Mouse (Mus musculus) forebrain, embryonic 15.5 days (tissue): ENCODE results near the gene Thsd7a. TPM values are rescaled to one million over a fixed set of nuclear protein-coding genes. Genes with fewer than 3 reads are reported as not detected.
A peak's percentile ranks its signal among the peaks of the same experiment; 100 is the strongest.

ENCODE experiments used
- ATAC-seq: fragments of 200-750 bp; cut with Nextera tagmentation; replicated peaks from 2 replicates; pipeline ENCODE4 v1.8.0; 2017; ENCODE audit warnings: mild to moderate bottlenecking, moderate TSS enrichment, moderate library complexity
- H3K27ac ChIP-seq: fragments of 300-500 bp; sonication (generic); replicated peaks from 2 replicates; pipeline ENCODE4 v1.5.1; 2015; ENCODE audit warnings: mild to moderate bottlenecking, inconsistent platforms
- H3K27me3 ChIP-seq: fragments of 300-500 bp; sonication (generic); 2 replicates; pipeline ENCODE4 v1.6.1; 2015; ENCODE audit warnings: inconsistent platforms
- H3K36me3 ChIP-seq: fragments of 300-500 bp; sonication (generic); 2 replicates; pipeline ENCODE4 v1.6.1; 2015; ENCODE audit warnings: mild to moderate bottlenecking, inconsistent platforms
- H3K4me1 ChIP-seq: fragments of 300-500 bp; sonication (generic); 2 replicates; pipeline ENCODE4 v1.6.1; 2015; ENCODE audit warnings: inconsistent platforms
- H3K4me2 ChIP-seq: fragments of 300-500 bp; sonication (generic); replicated peaks from 2 replicates; pipeline ENCODE4 v1.6.1; 2015; ENCODE audit warnings: mild to moderate bottlenecking, inconsistent platforms
- H3K4me3 ChIP-seq: fragments of 300-500 bp; sonication (generic); 2 replicates; pipeline ENCODE4 v1.5.1; 2015; ENCODE audit warnings: mild to moderate bottlenecking, inconsistent platforms
- H3K9ac ChIP-seq: fragments of 300-500 bp; sonication (generic); replicated peaks from 2 replicates; pipeline ENCODE4 v1.6.1; 2015; ENCODE audit warnings: mild to moderate bottlenecking, inconsistent platforms
- H3K9me3 ChIP-seq: fragments of 300-500 bp; sonication (generic); 2 replicates; pipeline ENCODE4 v1.6.1; 2016; ENCODE audit warnings: inconsistent platforms
- WGBS: fragments of 180-500 bp; shearing (Covaris S2); methylation state at CpG from one replicate; pipeline ENCODE4 v1.1.7; 2015; ENCODE audit warnings: mixed read lengths; 5-methylcytosine and 5-hydroxymethylcytosine counted together
- polyA plus RNA-seq: library from polyadenylated mRNA; unstranded; fragments of >200 nt; fragmentation: Nextera tagmentation; extraction: Ambion mirVana; gene quantifications from 2 replicates; pipeline ENCODE4 v1.2.1, GENCODE M21; 2015

Gene Thsd7a
- polyA plus RNA-seq, result 13.4 and 13.8 TPM in 2 replicates

DNA sequence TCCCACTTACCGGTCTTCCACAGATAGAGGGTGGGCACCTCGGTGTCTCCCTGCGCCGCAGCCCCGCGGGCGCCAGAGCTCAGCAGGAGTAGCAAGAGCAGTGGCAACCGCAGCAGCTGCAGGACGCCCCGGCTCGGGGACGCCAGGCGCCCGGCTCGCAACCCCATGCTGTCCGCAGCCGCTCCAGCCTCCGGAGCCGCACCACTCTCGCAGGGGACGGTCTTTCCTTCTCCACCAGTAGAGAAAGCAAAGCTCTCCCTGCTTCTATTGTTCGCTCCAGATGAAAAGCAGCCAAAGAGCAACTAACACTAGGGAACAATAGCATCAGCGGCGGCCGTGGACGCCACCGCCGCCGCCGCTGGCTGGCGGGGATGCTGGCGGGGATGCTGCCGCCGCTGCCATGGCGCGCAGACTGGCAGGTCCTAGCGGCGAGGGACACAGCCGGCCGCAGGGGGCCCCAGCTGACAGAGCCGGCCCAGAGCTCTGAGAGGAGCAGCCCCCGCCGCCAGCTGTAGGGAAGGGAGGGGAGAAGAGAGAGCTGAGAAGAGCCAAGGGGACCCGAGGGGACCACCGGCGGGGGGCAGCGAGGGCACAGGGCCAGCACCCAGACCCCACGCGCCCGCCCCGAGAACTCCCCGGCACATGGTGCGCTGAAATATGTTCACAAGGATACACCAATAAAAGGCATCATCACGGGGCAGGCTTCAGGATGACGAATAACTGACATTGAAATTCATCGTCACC is at the start of gene Thsd7a:
Gene Thsd7a, minus strand, starts transcription at position 624 of the 744 bp plus-strand sequence.
- peak within 1 kb of the TSS; percentile 91 for H3K27ac ChIP-seq
- H3K9me3 ChIP-seq, result no peaks in the 10 kb centered on the region
- H3K4me1 ChIP-seq, result peaks cover 14% of the 10 kb centered on the region
- peak; percentile 91 for ATAC-seq
- peaks cover 6% of the 10 kb centered on the region; the same call in 1 of the 2 replicates for H3K27me3 ChIP-seq
- under 1% methylated on average over 56 of the region's 56 CpGs for WGBS
- H3K36me3 ChIP-seq, result no peaks in the 10 kb centered on the region
- H3K4me2 ChIP-seq, result peak within 1 kb of the TSS; percentile 97
- H3K9ac ChIP-seq, result peak within 1 kb of the TSS; percentile 78
- peak within 1 kb of the TSS; percentile 70 for H3K4me3 ChIP-seq

DNA sequence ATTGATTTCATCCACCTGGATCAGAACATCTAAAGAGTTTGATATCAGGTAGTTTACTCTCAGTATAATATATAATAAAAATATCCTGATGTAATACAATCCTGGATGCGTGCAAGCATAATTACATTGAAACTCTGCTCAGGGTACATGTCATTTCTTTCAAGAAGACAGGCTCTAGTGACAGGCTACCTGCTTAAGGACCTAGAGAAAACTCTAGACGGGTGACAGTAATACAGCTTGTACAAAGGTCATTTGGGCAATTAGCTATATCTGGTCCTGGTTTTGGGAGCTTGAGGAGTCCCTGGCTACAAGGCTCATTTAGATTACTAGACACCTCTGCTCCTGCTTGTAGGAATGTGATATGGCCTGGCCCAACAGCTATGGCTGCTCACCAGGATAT is 37.9 kb upstream of the Thsd7a start:
- WGBS, result 84% methylated on average over 2 of the region's 2 CpGs
- no peak overlapping the region for H3K27ac ChIP-seq
- no peaks in the 10 kb centered on the region for H3K36me3 ChIP-seq
- no peak overlapping the region for H3K4me2 ChIP-seq
- H3K9ac ChIP-seq, result no peak overlapping the region
- no peaks in the 10 kb centered on the region for H3K4me1 ChIP-seq
- no peak overlapping the region for H3K4me3 ChIP-seq
- H3K9me3 ChIP-seq, result no peaks in the 10 kb centered on the region
- ATAC-seq, result no peak
- no peaks in the 10 kb centered on the region for H3K27me3 ChIP-seq

DNA sequence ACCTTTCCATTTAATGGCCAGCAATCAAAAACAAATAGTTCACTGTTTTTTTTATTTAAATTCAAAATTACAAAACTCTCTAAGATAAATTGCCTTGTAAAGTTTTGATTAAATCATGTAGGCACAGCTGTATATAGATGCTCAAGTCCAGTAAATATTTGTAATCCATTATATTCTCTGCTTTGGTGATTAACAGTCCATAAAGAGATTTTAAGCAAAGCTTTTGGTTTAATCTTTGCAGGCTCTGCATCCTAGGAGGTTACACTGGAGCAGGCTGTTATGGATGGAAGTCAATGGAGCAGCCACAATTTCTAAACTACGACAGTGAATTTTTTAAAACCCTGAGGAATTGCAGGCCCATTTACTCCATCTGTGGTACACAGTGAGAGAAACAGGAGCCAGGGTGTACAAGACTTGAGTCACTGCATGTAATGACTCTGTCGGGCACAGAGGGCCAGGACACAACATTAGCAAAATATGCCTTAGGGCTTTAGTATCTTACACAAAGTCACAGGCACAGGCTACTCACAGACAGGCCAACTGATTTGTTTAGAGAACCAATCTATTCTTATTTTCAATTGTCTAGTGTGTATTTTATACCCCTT is 37.3 kb upstream of the Thsd7a start:
- Histone ChIP-seq H3K4me3 (no peak overlapping the region), H3K4me1 (no peaks in the 10 kb centered on the region), H3K27ac (no peak overlapping the region), H3K27me3 (no peaks in the 10 kb centered on the region), H3K4me2 (no peak overlapping the region), H3K9ac (no peak overlapping the region), H3K9me3 (no peaks in the 10 kb centered on the region), H3K36me3 (no peaks in the 10 kb centered on the region)
- no peak for ATAC-seq
- 72% methylated on average over 2 of the region's 2 CpGs for WGBS

DNA sequence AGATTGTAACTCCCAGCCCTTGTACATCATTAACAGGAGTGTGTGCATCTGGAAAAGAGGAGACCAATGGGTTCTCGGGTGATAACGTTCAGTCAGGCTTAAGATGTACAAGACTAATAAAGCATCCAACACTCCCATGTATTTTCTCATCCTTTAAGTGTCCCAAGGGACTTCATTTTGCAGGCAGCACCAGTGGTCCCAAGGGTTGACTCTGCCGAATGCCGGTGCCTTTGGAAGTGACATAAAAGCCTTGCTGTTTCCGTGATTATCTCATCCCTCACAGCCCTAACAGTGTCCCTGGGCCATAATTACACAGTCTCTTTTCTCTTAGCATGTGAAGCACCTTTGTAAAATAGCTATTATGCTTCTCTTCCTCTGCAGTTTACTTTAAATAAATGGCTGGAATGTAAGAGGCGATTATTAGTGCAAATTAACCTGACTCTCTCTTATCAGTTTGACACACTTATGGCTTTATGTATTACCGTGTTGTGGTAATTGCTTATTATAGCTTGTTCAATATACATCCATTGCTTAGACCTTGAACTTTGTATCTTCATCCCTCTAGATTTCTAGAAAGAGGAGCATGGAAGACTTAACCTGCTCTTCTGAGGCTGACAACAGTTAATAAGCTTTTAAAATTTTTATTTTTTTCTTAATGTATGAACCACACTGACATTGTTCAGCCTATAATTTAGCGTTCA is 35.9 kb upstream of the Thsd7a start:
- WGBS, result 70% methylated on average over 8 of the region's 8 CpGs
- H3K9me3 ChIP-seq, result no peaks in the 10 kb centered on the region
- H3K9ac ChIP-seq, result no peak overlapping the region
- H3K27ac ChIP-seq, result no peak overlapping the region
- H3K36me3 ChIP-seq, result no peaks in the 10 kb centered on the region
- H3K4me1 ChIP-seq, result no peaks in the 10 kb centered on the region
- no peak overlapping the region for H3K4me3 ChIP-seq
- peak; percentile 53; the same call in 1 of the 2 replicates for ATAC-seq
- H3K27me3 ChIP-seq, result no peaks in the 10 kb centered on the region
- no peak overlapping the region for H3K4me2 ChIP-seq

DNA sequence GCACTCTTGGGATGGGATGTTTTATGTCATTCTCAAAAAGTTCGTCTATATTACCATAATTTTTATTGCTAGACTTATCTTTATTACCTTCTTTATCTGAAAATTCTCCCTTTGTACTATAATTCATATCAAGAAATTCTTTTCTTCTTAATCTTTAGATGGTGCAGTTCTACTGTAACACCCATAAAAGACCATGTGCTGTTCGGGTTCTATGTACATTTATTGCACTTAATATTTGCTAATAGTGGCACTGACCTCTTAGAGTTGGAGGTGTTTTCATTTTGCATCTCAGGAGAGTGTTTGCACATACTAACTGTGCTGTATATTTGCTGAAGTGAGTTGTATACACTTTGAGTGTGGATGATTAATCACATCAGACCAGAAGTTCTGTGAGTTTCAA is 23.6 kb upstream of the Thsd7a start:
- Histone ChIP-seq H3K4me2 (no peak overlapping the region), H3K9ac (no peak overlapping the region), H3K4me3 (no peak overlapping the region), H3K4me1 (no peaks in the 10 kb centered on the region), H3K9me3 (no peaks in the 10 kb centered on the region), H3K27me3 (no peaks in the 10 kb centered on the region), H3K27ac (no peak overlapping the region), H3K36me3 (no peaks in the 10 kb centered on the region)
- 89% methylated on average over 2 of the region's 2 CpGs for WGBS
- ATAC-seq, result no peak

DNA sequence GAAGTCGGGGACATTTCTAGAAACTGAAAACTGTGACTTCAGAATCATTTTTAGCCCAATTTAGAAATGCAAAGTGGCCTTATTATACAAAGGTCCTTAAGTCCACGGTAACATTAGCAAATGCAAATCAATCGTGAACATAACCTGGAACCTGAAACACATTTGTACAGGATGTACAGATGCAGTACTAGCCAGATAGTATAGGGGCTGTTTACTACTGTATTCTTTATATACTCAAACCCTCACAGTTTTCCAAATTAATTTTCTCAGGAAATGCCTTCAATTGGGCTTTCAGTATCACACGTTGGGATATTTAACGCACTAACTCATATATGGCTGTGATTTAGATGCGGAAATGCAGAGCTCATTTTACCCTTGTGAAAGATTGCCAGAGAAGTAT is 16.0 kb upstream of the Thsd7a start:
- H3K4me3 ChIP-seq, result no peak overlapping the region
- no peak overlapping the region for H3K27ac ChIP-seq
- H3K27me3 ChIP-seq, result no peaks in the 10 kb centered on the region
- H3K9ac ChIP-seq, result no peak overlapping the region
- no peaks in the 10 kb centered on the region for H3K9me3 ChIP-seq
- H3K4me1 ChIP-seq, result no peaks in the 10 kb centered on the region
- H3K36me3 ChIP-seq, result no peaks in the 10 kb centered on the region
- no peak overlapping the region for H3K4me2 ChIP-seq
- WGBS, result 77% methylated on average over 6 of the region's 6 CpGs
- no peak for ATAC-seq

DNA sequence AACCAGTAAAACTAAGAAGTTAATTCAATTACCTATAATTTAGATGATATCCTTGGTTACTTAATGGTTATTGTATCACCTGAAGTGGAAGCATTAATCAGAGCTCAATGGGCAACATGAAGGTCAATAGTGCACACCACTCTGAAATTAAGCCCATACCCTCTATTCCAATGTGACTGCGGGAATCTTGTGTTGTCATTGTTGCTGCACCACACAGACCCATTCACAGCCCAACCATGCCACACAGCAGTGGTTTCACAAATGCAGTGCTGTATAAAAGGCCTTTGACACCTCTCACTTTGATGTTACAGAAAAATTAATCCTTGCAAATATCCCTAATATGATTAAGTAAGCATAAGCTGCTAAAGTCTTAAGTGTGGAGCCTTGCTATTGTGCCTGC is 15.4 kb upstream of the Thsd7a start:
- Histone ChIP-seq H3K4me2 (no peak overlapping the region), H3K9me3 (no peaks in the 10 kb centered on the region), H3K27me3 (no peaks in the 10 kb centered on the region), H3K27ac (no peak overlapping the region), H3K9ac (no peak overlapping the region), H3K36me3 (no peaks in the 10 kb centered on the region), H3K4me3 (no peak overlapping the region), H3K4me1 (no peaks in the 10 kb centered on the region)
- WGBS, result 31% methylated on average over 1 of the region's 1 CpGs
- ATAC-seq, result no peak

DNA sequence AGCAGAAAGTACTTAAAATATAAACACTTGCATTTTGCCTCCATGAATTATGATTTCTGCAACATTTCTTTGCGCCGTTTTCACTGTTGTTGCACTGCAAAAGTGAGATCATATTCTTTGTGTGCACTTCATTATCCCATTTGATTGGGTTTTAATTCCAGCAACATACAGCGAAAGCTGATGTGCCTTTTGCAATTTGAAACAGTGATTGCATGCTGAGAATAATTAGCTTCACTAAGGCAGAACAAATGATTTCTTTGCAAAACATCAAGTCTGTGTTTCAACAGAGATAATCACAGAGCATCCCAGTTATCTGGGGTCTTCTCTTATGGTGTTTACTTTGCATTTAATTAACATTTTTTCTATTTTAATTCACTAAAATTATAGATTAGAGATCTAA is 14.6 kb upstream of the Thsd7a start:
- no peak overlapping the region for H3K27ac ChIP-seq
- no peak overlapping the region for H3K4me2 ChIP-seq
- no peak for ATAC-seq
- 70% methylated on average over 3 of the region's 3 CpGs for WGBS
- H3K4me1 ChIP-seq, result no peaks in the 10 kb centered on the region
- H3K36me3 ChIP-seq, result no peaks in the 10 kb centered on the region
- H3K9ac ChIP-seq, result no peak overlapping the region
- no peaks in the 10 kb centered on the region for H3K9me3 ChIP-seq
- H3K4me3 ChIP-seq, result no peak overlapping the region
- H3K27me3 ChIP-seq, result no peaks in the 10 kb centered on the region

DNA sequence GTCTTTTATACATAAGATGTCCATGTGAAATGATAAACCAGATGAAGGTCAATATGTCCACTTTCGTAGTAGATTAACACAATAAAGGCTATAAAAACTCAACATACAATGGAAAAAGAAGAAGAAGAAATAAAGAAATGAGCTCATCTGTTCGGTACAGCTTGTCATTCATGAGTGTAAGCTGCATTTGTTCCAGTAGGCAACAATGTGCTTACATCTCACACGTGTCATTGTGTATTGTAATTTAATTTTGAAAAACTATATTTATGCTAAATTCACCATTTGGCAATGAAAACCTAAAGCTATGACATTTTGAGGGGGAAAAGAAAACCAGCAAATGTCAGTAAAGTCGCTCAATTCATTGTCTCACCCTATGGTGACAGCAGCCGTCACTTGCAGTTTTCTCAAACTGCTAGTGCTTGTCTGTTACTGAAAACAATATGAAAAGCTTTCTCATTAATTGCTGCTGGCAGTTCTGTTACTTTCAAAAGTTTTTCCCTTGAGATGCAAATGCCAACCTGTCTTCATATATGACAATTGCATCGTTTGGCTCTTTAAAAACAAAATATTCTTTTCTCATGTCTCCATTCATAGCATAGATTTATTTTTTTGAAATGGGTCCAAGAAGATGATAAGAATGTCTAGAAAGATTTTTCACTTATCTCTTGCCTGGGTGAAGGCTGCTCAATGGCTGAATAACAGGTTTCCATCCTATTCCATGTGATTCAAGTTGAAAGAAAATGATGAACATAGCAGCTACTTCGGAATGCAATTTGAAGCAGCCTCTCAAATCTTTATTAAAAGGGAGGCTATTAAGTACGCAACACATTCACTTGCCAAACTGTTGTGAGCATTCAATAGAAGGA is 10.4 kb upstream of the Thsd7a start:
- Histone ChIP-seq H3K9me3 (peaks cover 7% of the 10 kb centered on the region; the same call in 1 of the 2 replicates), H3K4me1 (no peaks in the 10 kb centered on the region), H3K36me3 (no peaks in the 10 kb centered on the region), H3K4me2 (no peak overlapping the region), H3K27me3 (no peaks in the 10 kb centered on the region), H3K27ac (no peak overlapping the region), H3K9ac (no peak overlapping the region), H3K4me3 (no peak overlapping the region)
- 57% methylated on average over 8 of the region's 8 CpGs for WGBS
- ATAC-seq, result no peak

DNA sequence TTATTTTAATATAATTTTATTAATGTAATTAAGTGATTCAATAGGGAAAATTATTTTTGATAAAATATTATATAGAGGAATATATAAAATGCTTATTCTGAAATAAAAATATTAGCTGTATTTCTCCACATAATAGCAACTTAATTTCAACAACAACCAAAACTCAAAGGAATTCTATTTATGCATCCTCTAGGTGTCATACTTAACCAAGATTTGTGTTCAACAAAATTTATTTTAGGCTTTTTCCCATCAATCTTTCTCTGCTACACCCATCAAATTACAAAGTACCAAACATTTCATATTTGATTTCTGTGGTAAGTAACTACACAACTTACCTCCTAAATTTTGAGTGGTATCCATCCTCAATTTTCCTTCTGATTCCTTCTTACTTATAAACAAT is 3.1 kb upstream of the Thsd7a start:
- ATAC-seq, result no peak

DNA sequence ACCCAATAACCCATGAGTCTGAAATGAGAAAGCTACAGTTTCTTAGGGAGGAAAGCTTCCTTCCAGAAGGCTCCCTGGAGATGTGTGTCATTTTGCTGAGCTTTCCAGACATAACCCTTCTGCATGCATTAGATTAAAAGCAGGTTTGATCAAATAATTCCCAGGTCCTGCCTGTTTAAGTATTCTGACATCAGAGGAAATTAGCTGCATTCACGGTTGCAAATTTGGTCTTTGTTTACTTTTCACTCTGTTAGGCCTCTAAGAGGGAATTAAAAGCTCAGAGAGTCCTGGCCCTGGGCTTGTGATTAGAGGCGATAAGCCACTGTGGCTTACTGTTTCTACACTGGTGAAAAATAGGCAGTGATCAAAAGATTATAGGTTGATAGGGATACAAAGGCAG is 1.2 kb upstream of the Thsd7a start:
- Histone ChIP-seq H3K27ac (0 out of 2 replicates have a peak overlapping the region, but pooled peaks have one; percentile 11), H3K4me3 (no peak overlapping the region), H3K9me3 (no peaks in the 10 kb centered on the region), H3K9ac (no peak overlapping the region), H3K4me1 (peaks cover 14% of the 10 kb centered on the region), H3K4me2 (no peak overlapping the region), H3K27me3 (peaks cover 6% of the 10 kb centered on the region; the same call in 1 of the 2 replicates), H3K36me3 (no peaks in the 10 kb centered on the region)
- WGBS, result 6% methylated on average over 2 of the region's 2 CpGs
- ATAC-seq, result peak; percentile 12; the same call in 1 of the 2 replicates

More for the DNA sequence above, 3.1 kb upstream of the Thsd7a start:
- Histone ChIP-seq H3K4me3 (no peak overlapping the region), H3K36me3 (no peaks in the 10 kb centered on the region), H3K27ac (no peak overlapping the region), H3K9ac (no peak overlapping the region), H3K9me3 (peaks cover 3% of the 10 kb centered on the region; the same call in 1 of the 2 replicates), H3K4me2 (no peak overlapping the region), H3K27me3 (peaks cover 6% of the 10 kb centered on the region; the same call in 1 of the 2 replicates), H3K4me1 (peaks cover 14% of the 10 kb centered on the region)
